Mouse (Mus musculus) macrophage (primary cell): Measurements from ENCODE around the gene 4930524J08Rik. TPM values are rescaled to one million over a fixed set of nuclear protein-coding genes. Genes with fewer than 3 reads are reported as not detected.
A peak's percentile ranks its signal among the peaks of the same experiment; 100 is the strongest.

ENCODE experiments used
- H3K27ac ChIP-seq: fragments of 350-480 bp; formaldehyde crosslinking; 2 replicates; pipeline ENCODE4 v1.9.0; 2021
- H3K36me3 ChIP-seq: fragments of 350-480 bp; formaldehyde crosslinking; 2 replicates; pipeline ENCODE4 v1.9.0; 2021; ENCODE audit errors: inconsistent target
- H3K4me3 ChIP-seq: fragments of 350-480 bp; formaldehyde crosslinking; 2 replicates; pipeline ENCODE4 v1.9.0; 2021; ENCODE audit errors: inconsistent target
- H3K79me2 ChIP-seq: fragments of 350-480 bp; formaldehyde crosslinking; 2 replicates; pipeline ENCODE4 v1.9.0; 2021; ENCODE audit errors: inconsistent target
- WGBS: methylation state at CpG from one replicate; pipeline ENCODE4 v1.1.7; 2026; ENCODE audit warnings: inconsistent platforms; ENCODE audit not compliant: missing documents; 5-methylcytosine and 5-hydroxymethylcytosine counted together
- polyA plus RNA-seq: library from polyadenylated mRNA; stranded (reverse); fragments of 250-400 nt; gene quantifications from 3 replicates; pipeline ENCODE4 v1.2.4, GENCODE M21; 2018; ENCODE audit warnings: inconsistent platforms
- total RNA-seq, 78 experiments: library from RNA; depleted of rRNA; stranded (reverse); fragments of 250-400 nt; gene quantifications; 1 replicate in 9 of 78; 2 replicates in 24 of 78; 3 replicates in 43 of 78; 4 replicates in 2 of 78; pipeline ENCODE4 v1.2.4; 2018; ENCODE audit warnings: inconsistent platforms in 56 of 78

4930524J08Rik gene
- 1 to 10 TPM in 14 of 26 experiments, not detected in 12; 1.6 to 6.8 (median 2.5) TPM for total RNA-seq (2018; cell fraction: chromatin; rRNA removed)
- 1 to 10 TPM in 13 of 26 experiments, under 1 TPM in 13; 0.27 to 2.1 (median 0.99) TPM for total RNA-seq (2018; cell fraction: cytosol; rRNA removed)
- 10 to 100 TPM in 1 of 26 experiments, 1 to 10 TPM in 21, not detected in 4; 1.4 to 10.5 (median 2.2) TPM for total RNA-seq (2018; cell fraction: nucleus; rRNA removed)
- 0.43 to 2.0 TPM (median 0.88 TPM) in 3 replicates for polyA plus RNA-seq

GRCm38 (mm10) chr5:99978699-99979442, at the start of gene 4930524J08Rik, which contains the start of gene Hnrnpd:
Gene 4930524J08Rik, plus strand, starts transcription at chr5:99979061.
Gene Hnrnpd, minus strand, starts transcription at chr5:99978938.
- H3K4me3 ChIP-seq = peak within 1 kb of the TSS; percentile 85
- 2% methylated on average over 77 of the region's 97 CpGs for WGBS
- peak within 1 kb of the TSS; percentile 75 for H3K27ac ChIP-seq
- no peaks in the 10 kb centered on the region for H3K36me3 ChIP-seq
- H3K79me2 ChIP-seq = peaks cover 42% of the 10 kb centered on the region

DNA sequence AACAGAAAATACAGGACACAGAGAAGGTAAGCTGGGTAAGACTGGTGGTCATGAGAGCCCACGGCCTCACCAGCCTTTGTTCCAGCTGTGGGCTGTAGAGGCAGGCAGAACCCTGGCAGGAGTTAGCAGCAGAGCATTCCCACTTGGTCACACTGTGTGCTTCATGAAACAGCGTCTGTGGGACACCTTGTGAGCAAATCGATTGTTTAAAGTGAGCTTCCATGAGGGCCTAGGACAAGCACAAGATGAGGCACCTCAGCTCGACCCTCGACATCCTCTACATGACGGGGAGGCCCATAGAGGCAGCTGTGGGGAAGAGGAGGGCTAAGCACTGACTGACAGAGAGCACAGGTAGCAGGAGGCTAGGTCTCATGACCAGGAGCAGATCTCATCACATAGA, 47.0 kb upstream of the 4930524J08Rik start:
- whole genome bisulfite sequencing = 92% methylated on average over 6 of the region's 6 CpGs
- no peak overlapping the region for H3K27ac ChIP-seq

GRCm38 (mm10) chr5:99939440-99939839, 39.4 kb upstream of the 4930524J08Rik start:
- WGBS = 91% methylated on average over 3 of the region's 3 CpGs
- no peaks in the 10 kb centered on the region for H3K36me3 ChIP-seq
- no peak overlapping the region for H3K4me3 ChIP-seq
- H3K27ac ChIP-seq = no peak overlapping the region
- no peaks in the 10 kb centered on the region for H3K79me2 ChIP-seq

More for the DNA sequence above, 47.0 kb upstream of the 4930524J08Rik start:
- Histone ChIP-seq H3K4me3 (no peak overlapping the region), H3K36me3 (no peaks in the 10 kb centered on the region), H3K79me2 (no peaks in the 10 kb centered on the region)

GRCm38 (mm10) chr5:99941273-99941672, 37.6 kb upstream of the 4930524J08Rik start:
- no peaks in the 10 kb centered on the region for H3K36me3 ChIP-seq
- no peaks in the 10 kb centered on the region for H3K79me2 ChIP-seq
- no peak overlapping the region for H3K27ac ChIP-seq
- 90% methylated on average over 10 of the region's 10 CpGs for WGBS
- no peak overlapping the region for H3K4me3 ChIP-seq

- Histone ChIP-seq H3K36me3 (no peaks in the 10 kb centered on the region), H3K27ac (no peak overlapping the region), H3K4me3 (no peak overlapping the region), H3K79me2 (no peaks in the 10 kb centered on the region)
- 95% methylated on average over 10 of the region's 10 CpGs for WGBS
Measured at GRCm38 (mm10) chr5:99941776-99942502, 36.9 kb upstream of the 4930524J08Rik start.

GRCm38 (mm10) chr5:99952513-99952912, 26.3 kb upstream of the 4930524J08Rik start:
- Histone ChIP-seq H3K4me3 (no peak overlapping the region), H3K27ac (no peak overlapping the region), H3K36me3 (no peaks in the 10 kb centered on the region), H3K79me2 (no peaks in the 10 kb centered on the region)
- 92% methylated on average over 5 of the region's 5 CpGs for WGBS

- H3K79me2 ChIP-seq = no peaks in the 10 kb centered on the region
- H3K4me3 ChIP-seq = no peak overlapping the region
- H3K27ac ChIP-seq = no peak overlapping the region
- WGBS = 91% methylated on average over 1 of the region's 1 CpGs
- no peaks in the 10 kb centered on the region for H3K36me3 ChIP-seq
Measured at GRCm38 (mm10) chr5:99953883-99954282, 25.0 kb upstream of the 4930524J08Rik start.

DNA sequence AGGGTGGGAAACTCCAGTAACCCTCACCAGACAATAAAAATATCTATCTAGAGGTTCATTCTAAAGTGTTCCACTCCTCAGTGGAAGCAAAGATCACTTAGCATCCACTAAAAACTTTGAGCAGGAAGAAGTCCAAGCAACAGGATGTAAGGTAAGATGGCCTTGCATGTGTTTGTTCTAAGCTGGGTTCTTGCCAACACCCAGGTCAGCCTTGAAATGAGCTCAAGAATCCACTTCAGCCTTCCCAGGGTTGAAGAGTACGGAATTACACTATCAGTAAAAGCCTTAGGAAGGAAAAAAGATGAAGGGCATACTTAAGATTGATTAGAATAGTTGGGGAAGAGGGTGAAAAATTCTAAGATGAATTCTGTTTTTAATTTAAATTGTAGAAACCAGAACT, 20.2 kb upstream of the 4930524J08Rik start:
- 86% methylated on average over 1 of the region's 1 CpGs for WGBS
- peaks cover 23% of the 10 kb centered on the region for H3K36me3 ChIP-seq
- H3K27ac ChIP-seq = no peak overlapping the region
- peaks cover 12% of the 10 kb centered on the region; the same call in 1 of the 2 replicates for H3K79me2 ChIP-seq
- no peak overlapping the region for H3K4me3 ChIP-seq

DNA sequence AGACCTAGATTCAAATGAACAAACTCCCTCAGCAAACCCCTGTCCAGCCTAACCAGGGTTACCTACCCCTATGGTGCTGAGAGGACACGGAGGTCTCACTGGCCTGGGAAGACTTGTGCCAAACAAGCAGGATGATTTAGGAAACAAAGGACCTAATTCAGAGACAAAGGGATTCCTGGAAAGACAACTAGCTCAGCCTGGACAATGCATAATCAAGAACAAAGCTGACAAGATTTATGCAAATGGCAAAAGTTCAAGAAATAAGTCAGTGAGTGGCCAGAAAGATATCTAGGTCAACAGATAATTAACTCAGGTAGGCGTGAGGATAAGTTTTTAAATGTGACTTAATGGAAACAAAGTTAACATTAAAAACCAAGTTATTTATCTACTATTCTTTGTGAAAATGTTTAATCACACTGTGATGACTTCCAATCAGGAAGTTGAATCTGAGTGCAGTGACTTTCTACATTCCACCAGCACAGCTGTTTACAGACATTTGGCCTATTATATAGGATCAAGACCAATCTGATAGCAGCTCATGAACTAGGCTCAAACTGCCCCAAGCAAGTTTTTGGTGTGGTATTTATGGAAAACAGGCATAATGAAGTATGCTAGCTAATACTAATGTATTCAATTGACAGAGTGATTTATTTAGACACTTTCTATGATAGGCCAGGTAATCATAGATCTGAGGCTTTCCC, 19.5 kb upstream of the 4930524J08Rik start:
- Histone ChIP-seq H3K36me3 (peaks cover 30% of the 10 kb centered on the region), H3K4me3 (no peak overlapping the region), H3K79me2 (peaks cover 19% of the 10 kb centered on the region), H3K27ac (no peak overlapping the region)
- 92% methylated on average over 2 of the region's 2 CpGs for WGBS

- Histone ChIP-seq H3K27ac (no peak overlapping the region), H3K79me2 (peaks cover 25% of the 10 kb centered on the region), H3K36me3 (peaks cover 33% of the 10 kb centered on the region), H3K4me3 (no peak overlapping the region)
- WGBS = 97% methylated on average over 2 of the region's 2 CpGs
Measured at GRCm38 (mm10) chr5:99959960-99960359, 18.9 kb upstream of the 4930524J08Rik start.

DNA sequence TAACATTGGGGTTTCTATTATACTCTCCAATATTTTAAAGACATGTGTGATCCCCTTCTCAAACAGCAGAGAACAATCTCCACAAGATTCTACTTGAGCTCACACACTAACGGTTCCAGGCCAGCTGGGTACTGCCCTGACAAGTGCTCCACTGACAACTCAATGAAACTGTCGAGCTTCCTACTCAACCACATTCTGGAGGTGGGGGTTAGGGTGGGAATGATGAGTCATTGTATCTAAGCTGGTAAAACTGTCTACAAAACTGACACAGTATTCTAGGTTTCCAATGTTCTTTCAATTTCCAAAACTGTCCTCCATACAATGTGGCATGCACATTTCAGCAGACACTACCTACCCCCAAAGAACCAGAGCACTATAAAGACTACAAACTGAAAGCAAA, 4.9 kb upstream of the 4930524J08Rik start:
- Histone ChIP-seq H3K4me3 (no peak overlapping the region), H3K36me3 (no peaks in the 10 kb centered on the region), H3K79me2 (peaks cover 91% of the 10 kb centered on the region), H3K27ac (no peak overlapping the region)
- 4% methylated on average over 2 of the region's 2 CpGs for WGBS

DNA sequence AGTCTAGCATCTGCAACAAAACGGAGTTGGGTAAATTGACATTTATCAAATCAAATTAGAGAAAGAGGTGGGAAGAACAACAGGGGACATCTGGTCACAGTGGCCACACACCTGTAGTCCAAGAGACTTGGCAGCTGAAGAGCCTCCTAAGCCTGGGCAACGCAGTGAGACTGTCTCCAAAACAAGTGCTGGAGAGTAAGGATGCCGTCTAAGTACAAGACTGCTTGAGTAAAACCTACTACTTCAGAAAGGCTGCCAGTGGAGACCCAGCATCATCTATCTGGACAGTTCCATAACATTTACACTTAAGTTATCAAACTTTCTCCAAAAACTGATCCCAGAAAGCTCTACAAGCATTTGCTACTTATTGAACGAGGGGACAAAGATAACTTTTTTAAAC, 3.8 kb upstream of the 4930524J08Rik start:
- Histone ChIP-seq H3K27ac (no peak overlapping the region), H3K4me3 (no peak overlapping the region), H3K36me3 (no peaks in the 10 kb centered on the region), H3K79me2 (peaks cover 80% of the 10 kb centered on the region)
- 75% methylated on average over 4 of the region's 4 CpGs for WGBS

- no peak overlapping the region for H3K27ac ChIP-seq
Measured at GRCm38 (mm10) chr5:99975776-99976175, 3.1 kb upstream of the 4930524J08Rik start.

DNA sequence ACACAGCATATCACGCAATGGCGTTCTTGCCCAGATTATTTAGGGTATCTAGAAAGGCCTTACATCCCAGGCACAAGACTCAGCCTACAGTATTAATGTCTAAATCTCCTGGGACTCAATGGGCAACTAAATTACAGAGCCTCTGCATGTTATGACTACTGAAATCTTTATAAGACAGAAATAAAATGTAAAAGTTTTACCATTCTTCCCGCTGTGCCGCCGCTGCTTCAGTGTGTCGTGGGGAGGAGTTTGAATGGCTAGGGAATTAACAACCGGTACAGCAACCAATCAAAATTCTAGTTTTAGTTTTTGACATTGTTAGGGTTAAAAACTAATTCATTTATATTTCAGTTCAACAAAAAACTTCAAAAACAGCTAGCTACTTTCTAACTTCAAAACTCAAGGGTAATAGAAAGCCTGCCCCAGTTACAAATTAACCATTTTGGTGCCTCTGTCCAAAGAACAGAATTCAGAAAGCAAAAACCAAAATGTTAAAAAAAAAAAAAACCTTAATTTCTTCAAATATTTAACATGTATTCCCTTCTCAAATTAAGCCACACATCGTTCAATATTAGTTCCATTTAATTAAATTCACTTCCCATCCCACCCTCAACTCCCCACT, 2.4 kb upstream of the 4930524J08Rik start:
- WGBS = 17% methylated on average over 8 of the region's 8 CpGs

More at GRCm38 (mm10) chr5:99975776-99976175, 3.1 kb upstream of the 4930524J08Rik start:
- Histone ChIP-seq H3K4me3 (peak overlapping the region; percentile 85), H3K36me3 (no peaks in the 10 kb centered on the region), H3K79me2 (peaks cover 73% of the 10 kb centered on the region)
- 33% methylated on average over 1 of the region's 1 CpGs for WGBS

More for the DNA sequence above, 2.4 kb upstream of the 4930524J08Rik start:
- Histone ChIP-seq H3K36me3 (no peaks in the 10 kb centered on the region), H3K79me2 (peaks cover 66% of the 10 kb centered on the region), H3K27ac (peak overlapping the region; percentile 75), H3K4me3 (peak overlapping the region; percentile 85)
